Comparison of ENCODE assay signal across 32 mouse cellular contexts in the genomic region with DNA sequence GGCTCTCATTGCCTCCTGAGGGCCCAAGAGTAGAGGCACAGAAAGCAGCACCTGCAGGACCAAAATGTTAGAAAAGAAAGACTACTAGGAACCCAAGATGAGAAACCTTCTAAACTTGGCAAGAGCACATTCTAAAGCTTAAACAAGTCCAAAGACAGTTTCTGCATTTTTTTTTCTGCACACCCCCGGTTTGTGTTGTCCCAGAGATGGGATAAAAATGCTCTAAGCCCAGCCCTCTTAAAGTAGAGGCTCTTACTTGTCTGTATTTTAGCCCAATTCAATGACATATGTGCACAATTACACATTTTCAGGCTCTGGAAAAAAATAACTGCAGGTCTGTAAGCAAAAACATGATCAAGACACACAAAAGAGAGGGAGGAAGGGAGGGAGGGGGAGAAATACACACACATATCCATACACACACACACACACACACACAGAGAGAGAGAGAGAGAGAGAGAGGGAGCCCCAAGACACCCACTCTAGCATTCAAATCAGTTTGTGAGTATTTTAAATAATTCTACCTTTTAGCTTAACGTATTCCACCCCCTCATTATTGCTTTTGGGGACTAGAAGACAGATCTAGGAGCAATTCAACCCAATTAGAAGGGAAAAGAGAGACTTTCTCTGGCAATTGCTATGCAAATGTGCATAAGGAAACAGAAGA.
DNase-seq lines count a peak whose midpoint lies in the region; ATAC-seq and TF ChIP-seq lines count a peak whose summit lies in the region.
"Had no signal": no experiment of that assay in that cellular context is flagged by ENCODE, and none has a peak within 500 bp of the region (broad histone marks: within the 10 kb centered on the region; RNA-seq: fewer than 3 reads in every experiment).

No protein-coding gene starts in this region.

- no peak overlapping the region for H3K4me3 ChIP-seq in forebrain, embryonic 15.5 days
- no peak overlapping the region for H3K4me3 ChIP-seq in forebrain, embryonic 10.5 days
- no peak overlapping the region for H3K4me3 ChIP-seq in limb, embryonic 14.5 days (replicated peaks; ENCODE audit: low read length)
- no peak overlapping the region for H3K4me3 ChIP-seq in limb, embryonic 10.5 days
- no peak overlapping the region for H3K4me3 ChIP-seq in cortical plate, adult 2 months (ENCODE audit: insufficient read depth, low read length)
- H3K4me3 ChIP-seq: embryonic facial prominence, embryonic 12.5 days; heart, embryonic 10.5 days; kidney, embryonic 15.5 days; layer of hippocampus, adult 2 months; liver, embryonic 15.5 days; lung, embryonic 15.5 days; midbrain, embryonic 13.5 days; myocyte; neural tube, embryonic 12.5 days had no signal

- no peaks in the 10 kb centered on the region for H3K36me3 ChIP-seq in forebrain, embryonic 15.5 days
- H3K36me3 ChIP-seq in forebrain, embryonic 10.5 days (replicated peaks), result no peaks in the 10 kb centered on the region
- H3K36me3 ChIP-seq in limb, embryonic 14.5 days (ENCODE audit: control insufficient read depth, insufficient read depth, low read length), result no peaks in the 10 kb centered on the region
- no peaks in the 10 kb centered on the region for H3K36me3 ChIP-seq in limb, embryonic 10.5 days
- H3K36me3 ChIP-seq: embryonic facial prominence, embryonic 12.5 days; heart, embryonic 10.5 days; kidney, embryonic 15.5 days; liver, embryonic 15.5 days; lung, embryonic 15.5 days; midbrain, embryonic 13.5 days; neural tube, embryonic 12.5 days had no signal

- no peaks in the 10 kb centered on the region for H3K9me3 ChIP-seq in forebrain, embryonic 15.5 days
- H3K9me3 ChIP-seq in forebrain, embryonic 10.5 days, result no peaks in the 10 kb centered on the region
- no peaks in the 10 kb centered on the region for H3K9me3 ChIP-seq in limb, embryonic 14.5 days (ENCODE audit: control insufficient read depth, low read length)
- no peaks in the 10 kb centered on the region for H3K9me3 ChIP-seq in limb, embryonic 10.5 days (replicated peaks)
- H3K9me3 ChIP-seq: embryonic facial prominence, embryonic 12.5 days; heart, embryonic 10.5 days; kidney, embryonic 15.5 days; liver, embryonic 15.5 days; lung, embryonic 15.5 days; midbrain, embryonic 13.5 days; neural tube, embryonic 12.5 days had no signal

- H3K27ac ChIP-seq in forebrain, embryonic 15.5 days (replicated peaks), result 0 out of 2 replicates have a peak overlapping the region, but pooled peaks have one; percentile 23
- no peak overlapping the region for H3K27ac ChIP-seq in forebrain, embryonic 10.5 days
- H3K27ac ChIP-seq in limb, embryonic 14.5 days (replicated peaks; ENCODE audit: low read depth, low read length), result no peak overlapping the region
- H3K27ac ChIP-seq in limb, embryonic 10.5 days, result no peak overlapping the region
- H3K27ac ChIP-seq in cortical plate, adult 2 months (ENCODE audit: insufficient read depth, low read length), result peak overlapping the region; percentile 56; the same call in 1 of the 2 replicates
- H3K27ac ChIP-seq: embryonic facial prominence, embryonic 12.5 days; heart, embryonic 10.5 days; hindbrain, embryonic 14.5 days; kidney, embryonic 15.5 days; layer of hippocampus, adult 2 months; liver, embryonic 15.5 days; lung, embryonic 15.5 days; midbrain, embryonic 13.5 days; neural tube, embryonic 12.5 days had no signal

- TF ChIP-seq POLR2A in limb, embryonic 14.5 days (IDR thresholded peaks at IDR 0.05; ENCODE audit: borderline replicate concordance, extremely low read depth, insufficient read depth, insufficient read length), result no peak
- TF ChIP-seq POLR2A in cortical plate, adult 2 months (IDR thresholded peaks at IDR 0.05; ENCODE audit: extremely low read depth, insufficient read depth, low read length), result no peak

- no peak overlapping the region for H3K9ac ChIP-seq in forebrain, embryonic 15.5 days (replicated peaks)
- H3K9ac ChIP-seq in limb, embryonic 14.5 days (ENCODE audit: low read depth, low read length, severe bottlenecking), result no peak overlapping the region
- H3K9ac ChIP-seq: embryonic facial prominence, embryonic 12.5 days; hindbrain, embryonic 14.5 days; kidney, embryonic 15.5 days; liver, embryonic 15.5 days; lung, embryonic 15.5 days; midbrain, embryonic 13.5 days; neural tube, embryonic 12.5 days had no signal

- 23% methylated on average over 2 of the region's 2 CpGs for WGBS in forebrain, embryonic 15.5 days
- 78% methylated on average over 2 of the region's 2 CpGs for WGBS in forebrain, embryonic 10.5 days
- WGBS in limb, embryonic 14.5 days, result 35% methylated on average over 2 of the region's 2 CpGs
- 60% methylated on average over 2 of the region's 2 CpGs for WGBS in limb, embryonic 10.5 days

- no peaks in the 10 kb centered on the region for H3K27me3 ChIP-seq in forebrain, embryonic 15.5 days
- no peaks in the 10 kb centered on the region for H3K27me3 ChIP-seq in forebrain, embryonic 10.5 days (ENCODE audit: poor library complexity, severe bottlenecking)
- no peaks in the 10 kb centered on the region for H3K27me3 ChIP-seq in limb, embryonic 14.5 days (ENCODE audit: control insufficient read depth, insufficient read depth, low read length)
- H3K27me3 ChIP-seq in limb, embryonic 10.5 days (ENCODE audit: low read depth, poor library complexity, severe bottlenecking), result no peaks in the 10 kb centered on the region
- H3K27me3 ChIP-seq: embryonic facial prominence, embryonic 12.5 days; kidney, embryonic 15.5 days; liver, embryonic 15.5 days; lung, embryonic 15.5 days; midbrain, embryonic 13.5 days; neural tube, embryonic 12.5 days had no signal

- TF ChIP-seq CTCF in cortical plate, adult 2 months (IDR thresholded peaks at IDR 0.05; ENCODE audit: extremely low read depth, insufficient read depth, low read length), result no peak

- H3K4me2 ChIP-seq in forebrain, embryonic 15.5 days (replicated peaks), result no peak overlapping the region
- no peak overlapping the region for H3K4me2 ChIP-seq in limb, embryonic 14.5 days (replicated peaks; ENCODE audit: low read depth, low read length, severe bottlenecking)
- H3K4me2 ChIP-seq: embryonic facial prominence, embryonic 12.5 days; hindbrain, embryonic 14.5 days; kidney, embryonic 15.5 days; liver, embryonic 15.5 days; lung, embryonic 15.5 days; midbrain, embryonic 13.5 days; neural tube, embryonic 12.5 days had no signal

- no peak for DNase-seq in forebrain, embryonic 10.5 days (ENCODE audit: extremely low spot score, low spot score)
- peak; percentile 57 for DNase-seq in limb, embryonic 14.5 days (ENCODE audit: low spot score)
- no peak for DNase-seq in limb, embryonic 10.5 days (ENCODE audit: low spot score)
- peak; percentile 55 for DNase-seq in brain, adult 2 months (ENCODE audit: low read depth, low spot score)
- no peak for DNase-seq in embryo, embryonic 11 days
- DNase-seq: adrenal gland, postnatal 14 days; cerebellum, adult 18-20 months; cerebellum, postnatal 10 days; gastrocnemius, postnatal 25 days; heart, adult 11 months; heart, postnatal 36 days; kidney, adult 11 months; kidney, postnatal 36 days; lung, postnatal 36 days; right cerebral cortex, adult 18-20 months; spleen, adult 18-20 months; thymus, adult 18-20 months; thymus, postnatal 25 days had no signal

- peaks cover 11% of the 10 kb centered on the region for H3K4me1 ChIP-seq in forebrain, embryonic 15.5 days
- no peaks in the 10 kb centered on the region for H3K4me1 ChIP-seq in forebrain, embryonic 10.5 days
- H3K4me1 ChIP-seq in limb, embryonic 14.5 days (ENCODE audit: control insufficient read depth, insufficient read depth, low read length), result no peaks in the 10 kb centered on the region
- no peaks in the 10 kb centered on the region for H3K4me1 ChIP-seq in limb, embryonic 10.5 days
- no peaks in the 10 kb centered on the region; the same call in 1 of the 2 replicates for H3K4me1 ChIP-seq in cortical plate, adult 2 months (ENCODE audit: control insufficient read depth, insufficient read depth, low read length)
- H3K4me1 ChIP-seq: embryonic facial prominence, embryonic 12.5 days; heart, embryonic 10.5 days; kidney, embryonic 15.5 days; liver, embryonic 15.5 days; lung, embryonic 15.5 days; midbrain, embryonic 13.5 days; neural tube, embryonic 12.5 days had no signal

- peak; percentile 55 for ATAC-seq in forebrain, embryonic 15.5 days (replicated peaks)
- ATAC-seq in limb, embryonic 14.5 days (ENCODE audit: low FRiP score, low read depth), result no peak
- ATAC-seq: CD4-positive, CD25-positive, alpha-beta regulatory T cell, adult 4 months; inflammation-experienced regulatory T-cells, adult 6 months; midbrain, embryonic 13.5 days had no signal

Comparison
In these comparisons a context has a peak if more than half of its experiments do, and no peak if none do; other contexts are left out.
1. H3K27ac ChIP-seq: peak in forebrain, embryonic 15.5 days (single experiment) and cortical plate, adult 2 months (single experiment); none in forebrain, embryonic 10.5 days (single experiment), limb, embryonic 14.5 days (single experiment) and limb, embryonic 10.5 days (single experiment).
2. DNase-seq: peak in limb, embryonic 14.5 days (single experiment) and brain, adult 2 months (single experiment); none in forebrain, embryonic 10.5 days (single experiment), limb, embryonic 10.5 days (single experiment) and embryo, embryonic 11 days (single experiment).